Mouse (Mus musculus): ENCODE measurements around the gene Zbtb46. TPM values are rescaled to one million over a fixed set of nuclear protein-coding genes. Genes with fewer than 3 reads are reported as not detected.

Zbtb46 gene
- polyA plus RNA-seq, 1 experiment from 2014 or later, result 19.1 TPM

GRCm38 (mm10) chr2:181457831-181458230 lies 1.4 kb downstream of the Zbtb46 start:
- Histone ChIP-seq H3K4me3 (ENCODE audit: low read length) (peak overlapping the region; percentile 98), H3K36me3 (ENCODE audit: control insufficient read depth, insufficient read depth, low read length) (no peaks in the 10 kb centered on the region), H3K4me2 (ENCODE audit: low read length) (peak overlapping the region; percentile 96), H3K27ac (ENCODE audit: low read depth, low read length) (no peak overlapping the region), H3K9ac (ENCODE audit: low read depth, low read length) (peak overlapping the region; percentile 94), H3K9me3 (ENCODE audit: control insufficient read depth, low read length) (no peaks in the 10 kb centered on the region), H3K27me3 (replicated peaks; ENCODE audit: control insufficient read depth, insufficient read depth, low read length) (no peaks in the 10 kb centered on the region), H3K4me1 (ENCODE audit: control insufficient read depth, insufficient read depth, low read depth, low read length) (peaks cover 21% of the 10 kb centered on the region)
- ATAC-seq, result no peak
- 3% methylated on average over 15 of the region's 15 CpGs for WGBS

GRCm38 (mm10) chr2:181455899-181456298 lies 3.3 kb downstream of the Zbtb46 start:
- no peaks in the 10 kb centered on the region for H3K36me3 ChIP-seq (ENCODE audit: control insufficient read depth, insufficient read depth, low read length)
- no peak overlapping the region for H3K4me3 ChIP-seq (ENCODE audit: low read length)
- no peak overlapping the region for H3K27ac ChIP-seq (ENCODE audit: low read depth, low read length)
- no peak overlapping the region for H3K9ac ChIP-seq (ENCODE audit: low read depth, low read length)
- no peaks in the 10 kb centered on the region for H3K9me3 ChIP-seq (ENCODE audit: control insufficient read depth, low read length)
- no peak overlapping the region for H3K4me2 ChIP-seq (ENCODE audit: low read length)
- H3K27me3 ChIP-seq (replicated peaks; ENCODE audit: control insufficient read depth, insufficient read depth, low read length), result no peaks in the 10 kb centered on the region
- 79% methylated on average over 2 of the region's 2 CpGs for WGBS
- H3K4me1 ChIP-seq (ENCODE audit: control insufficient read depth, insufficient read depth, low read depth, low read length), result peaks cover 21% of the 10 kb centered on the region
- no peak for ATAC-seq

GRCm38 (mm10) chr2:181453274-181453673 lies 6.0 kb downstream of the Zbtb46 start:
- Histone ChIP-seq H3K4me1 (ENCODE audit: control insufficient read depth, insufficient read depth, low read depth, low read length) (peaks cover 10% of the 10 kb centered on the region), H3K9me3 (ENCODE audit: control insufficient read depth, low read length) (no peaks in the 10 kb centered on the region), H3K9ac (ENCODE audit: low read depth, low read length) (no peak overlapping the region), H3K4me2 (ENCODE audit: low read length) (no peak overlapping the region), H3K36me3 (ENCODE audit: control insufficient read depth, insufficient read depth, low read length) (no peaks in the 10 kb centered on the region), H3K27me3 (replicated peaks; ENCODE audit: control insufficient read depth, insufficient read depth, low read length) (no peaks in the 10 kb centered on the region), H3K27ac (ENCODE audit: low read depth, low read length) (no peak overlapping the region), H3K4me3 (ENCODE audit: low read length) (no peak overlapping the region)
- 46% methylated on average over 1 of the region's 1 CpGs for WGBS
- no peak for ATAC-seq

- ATAC-seq, result no peak
- no peak overlapping the region for H3K27ac ChIP-seq (ENCODE audit: low read depth, low read length)
- no peaks in the 10 kb centered on the region for H3K27me3 ChIP-seq (replicated peaks; ENCODE audit: control insufficient read depth, insufficient read depth, low read length)
- no peak overlapping the region for H3K4me3 ChIP-seq (ENCODE audit: low read length)
- H3K4me2 ChIP-seq (ENCODE audit: low read length), result no peak overlapping the region
- no peaks in the 10 kb centered on the region for H3K36me3 ChIP-seq (ENCODE audit: control insufficient read depth, insufficient read depth, low read length)
- peaks cover under 1% of the 10 kb centered on the region for H3K4me1 ChIP-seq (ENCODE audit: control insufficient read depth, insufficient read depth, low read depth, low read length)
- WGBS, result 69% methylated on average over 4 of the region's 4 CpGs
- no peak overlapping the region for H3K9ac ChIP-seq (ENCODE audit: low read depth, low read length)
- H3K9me3 ChIP-seq (ENCODE audit: control insufficient read depth, low read length), result no peaks in the 10 kb centered on the region
Measured at GRCm38 (mm10) chr2:181452181-181452580, 7.0 kb downstream of the Zbtb46 start.

GRCm38 (mm10) chr2:181443016-181443415 lies 16.2 kb downstream of the Zbtb46 start:
- Histone ChIP-seq H3K4me3 (ENCODE audit: low read length) (no peak overlapping the region), H3K4me1 (ENCODE audit: control insufficient read depth, insufficient read depth, low read depth, low read length) (no peaks in the 10 kb centered on the region), H3K4me2 (ENCODE audit: low read length) (no peak overlapping the region), H3K9ac (ENCODE audit: low read depth, low read length) (no peak overlapping the region), H3K27ac (ENCODE audit: low read depth, low read length) (no peak overlapping the region), H3K27me3 (replicated peaks; ENCODE audit: control insufficient read depth, insufficient read depth, low read length) (no peaks in the 10 kb centered on the region), H3K36me3 (ENCODE audit: control insufficient read depth, insufficient read depth, low read length) (no peaks in the 10 kb centered on the region), H3K9me3 (ENCODE audit: control insufficient read depth, low read length) (no peaks in the 10 kb centered on the region)
- no peak for ATAC-seq
- 97% methylated on average over 2 of the region's 2 CpGs for WGBS

- Histone ChIP-seq H3K27me3 (replicated peaks; ENCODE audit: control insufficient read depth, insufficient read depth, low read length) (no peaks in the 10 kb centered on the region), H3K27ac (ENCODE audit: low read depth, low read length) (no peak overlapping the region), H3K4me2 (ENCODE audit: low read length) (no peak overlapping the region), H3K4me1 (ENCODE audit: control insufficient read depth, insufficient read depth, low read depth, low read length) (no peaks in the 10 kb centered on the region), H3K36me3 (ENCODE audit: control insufficient read depth, insufficient read depth, low read length) (no peaks in the 10 kb centered on the region), H3K9me3 (ENCODE audit: control insufficient read depth, low read length) (no peaks in the 10 kb centered on the region), H3K4me3 (ENCODE audit: low read length) (no peak overlapping the region), H3K9ac (ENCODE audit: low read depth, low read length) (no peak overlapping the region)
- 89% methylated on average over 4 of the region's 4 CpGs for WGBS
- ATAC-seq, result no peak
Measured at GRCm38 (mm10) chr2:181438176-181438575, 21.1 kb downstream of the Zbtb46 start.

- no peak overlapping the region for H3K4me2 ChIP-seq (ENCODE audit: low read length)
- H3K27me3 ChIP-seq (replicated peaks; ENCODE audit: control insufficient read depth, insufficient read depth, low read length), result no peaks in the 10 kb centered on the region
- H3K4me3 ChIP-seq (ENCODE audit: low read length), result no peak overlapping the region
- no peaks in the 10 kb centered on the region for H3K4me1 ChIP-seq (ENCODE audit: control insufficient read depth, insufficient read depth, low read depth, low read length)
- H3K9ac ChIP-seq (ENCODE audit: low read depth, low read length), result no peak overlapping the region
- no peaks in the 10 kb centered on the region for H3K9me3 ChIP-seq (ENCODE audit: control insufficient read depth, low read length)
- H3K36me3 ChIP-seq (ENCODE audit: control insufficient read depth, insufficient read depth, low read length), result no peaks in the 10 kb centered on the region
- 84% methylated on average over 2 of the region's 2 CpGs for WGBS
- no peak for ATAC-seq
- H3K27ac ChIP-seq (ENCODE audit: low read depth, low read length), result no peak overlapping the region
Measured at GRCm38 (mm10) chr2:181436246-181436645, 23.0 kb downstream of the Zbtb46 start.

- Histone ChIP-seq H3K27me3 (replicated peaks; ENCODE audit: control insufficient read depth, insufficient read depth, low read length) (no peaks in the 10 kb centered on the region), H3K4me3 (ENCODE audit: low read length) (no peak overlapping the region), H3K9ac (ENCODE audit: low read depth, low read length) (no peak overlapping the region), H3K4me2 (ENCODE audit: low read length) (no peak overlapping the region), H3K36me3 (ENCODE audit: control insufficient read depth, insufficient read depth, low read length) (peaks cover 13% of the 10 kb centered on the region), H3K4me1 (ENCODE audit: control insufficient read depth, insufficient read depth, low read depth, low read length) (no peaks in the 10 kb centered on the region), H3K9me3 (ENCODE audit: control insufficient read depth, low read length) (no peaks in the 10 kb centered on the region), H3K27ac (ENCODE audit: low read depth, low read length) (no peak overlapping the region)
- 91% methylated on average over 9 of the region's 9 CpGs for WGBS
- ATAC-seq, result no peak
Measured at GRCm38 (mm10) chr2:181423834-181424233, 35.4 kb downstream of the Zbtb46 start.

GRCm38 (mm10) chr2:181420903-181421638 lies 38.2 kb downstream of the Zbtb46 start:
- no peak for ATAC-seq
- Histone ChIP-seq H3K4me3 (ENCODE audit: low read length) (no peak overlapping the region), H3K27ac (ENCODE audit: low read depth, low read length) (no peak overlapping the region), H3K9me3 (ENCODE audit: control insufficient read depth, low read length) (no peaks in the 10 kb centered on the region), H3K27me3 (replicated peaks; ENCODE audit: control insufficient read depth, insufficient read depth, low read length) (no peaks in the 10 kb centered on the region), H3K4me1 (ENCODE audit: control insufficient read depth, insufficient read depth, low read depth, low read length) (no peaks in the 10 kb centered on the region), H3K4me2 (ENCODE audit: low read length) (no peak overlapping the region), H3K9ac (ENCODE audit: low read depth, low read length) (no peak overlapping the region), H3K36me3 (ENCODE audit: control insufficient read depth, insufficient read depth, low read length) (peaks cover 13% of the 10 kb centered on the region)
- WGBS, result 76% methylated on average over 4 of the region's 4 CpGs
